Mouse (Mus musculus): ENCODE data around the gene Chm. TPM values are rescaled to one million over a fixed set of nuclear protein-coding genes. Genes with fewer than 3 reads are reported as not detected.

The Chm gene
- polyA plus RNA-seq (2012; rRNA removed) = 0.84 and 0.90 TPM in 2 replicates

GRCm38 (mm10) chrX:113185230-113185985 lies at the start of gene Chm:
TSS of gene Chm (minus strand) at chrX:113185517.

Other genes starting within 250 kb of the Chm start
- gene Dach2, start 112.0 kb upstream of the Chm start, polyA plus RNA-seq (2012; rRNA removed) = 0.20 TPM in 1 of 2 replicates, not detected in the other